Mouse (Mus musculus): ENCODE data around the gene Mcts2. TPM values are rescaled to one million over a fixed set of nuclear protein-coding genes. Genes with fewer than 3 reads are reported as not detected.
"Not testable (repeated sequence)": the region's sequence is repeated elsewhere in the genome, so short reads cannot be mapped to it uniquely, and the experiment has no call there.

Mcts2 gene
- polyA plus RNA-seq (2015; fragmentation: Nextera tagmentation; extraction: Ambion mirVana): 23.0 and 25.3 TPM in 2 replicates

DNA sequence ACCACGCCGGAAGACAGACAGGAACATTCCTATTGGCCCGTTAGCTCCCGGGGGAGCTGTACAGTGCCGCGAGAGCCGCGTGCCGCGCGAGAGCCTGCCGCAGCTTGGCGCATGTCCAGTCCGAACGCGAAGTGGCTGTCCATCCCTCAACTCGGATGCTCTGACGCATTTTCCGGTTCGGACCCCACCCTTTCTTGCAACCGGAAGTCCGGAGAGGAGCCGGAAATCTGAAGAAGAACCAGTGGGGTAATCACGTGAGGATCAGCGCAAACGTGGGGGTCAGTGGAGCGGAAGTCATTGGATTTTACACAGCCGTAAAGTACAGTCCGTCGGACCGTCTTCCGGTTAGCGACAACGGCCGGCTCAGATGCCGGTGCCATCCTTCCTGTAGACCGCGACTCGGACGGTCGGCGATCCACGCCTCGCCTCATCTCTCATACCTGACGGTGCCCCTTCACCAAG lies at the start of gene Mcts2:
Gene Mcts2, plus strand, starts transcription at position 230 of the 462 bp plus-strand sequence.
- Histone ChIP-seq H3K9ac (peak within 1 kb of the TSS; percentile 76), H3K27me3 (replicated peaks) (no peaks in the 10 kb centered on the region), H3K4me2 (peak within 1 kb of the TSS; percentile 74), H3K36me3 (peaks cover 95% of the 10 kb centered on the region), H3K4me3 (peak within 1 kb of the TSS; percentile 60), H3K4me1 (peaks cover 15% of the 10 kb centered on the region), H3K9me3 (peaks cover 5% of the 10 kb centered on the region), H3K27ac (replicated peaks) (peak within 1 kb of the TSS; percentile 48)
- WGBS: 44% methylated on average over 45 of the region's 45 CpGs
- peak; percentile 84 for ATAC-seq (ENCODE audit: extremely low read depth, insufficient number of reproducible peaks, low FRiP score, low TSS enrichment)

DNA sequence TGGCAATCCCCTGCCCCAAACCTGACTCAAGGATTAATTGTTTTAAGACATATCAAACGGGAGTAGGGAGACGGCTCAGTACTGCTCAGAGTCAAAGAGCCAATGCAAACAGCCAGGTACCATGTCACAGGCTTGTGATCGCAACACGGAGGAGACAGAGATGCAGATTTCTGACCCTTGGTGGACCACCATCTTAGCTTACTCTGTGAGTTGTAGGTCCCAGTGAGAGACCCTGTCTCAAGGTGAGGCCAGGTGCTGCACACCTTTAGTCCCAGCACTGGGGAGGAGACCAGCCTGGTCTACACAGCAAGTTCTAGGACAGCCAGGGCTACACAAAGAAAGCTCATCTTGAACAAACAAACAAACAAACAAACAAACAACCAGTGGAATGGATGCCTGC lies 49.5 kb upstream of the Mcts2 start:
- H3K27me3 ChIP-seq (replicated peaks): peaks cover 4% of the 10 kb centered on the region; the same call in 1 of the 2 replicates
- H3K4me2 ChIP-seq: no peak overlapping the region
- no peaks in the 10 kb centered on the region for H3K9me3 ChIP-seq
- H3K36me3 ChIP-seq: peaks cover 4% of the 10 kb centered on the region; the same call in 1 of the 2 replicates
- H3K4me3 ChIP-seq: no peak overlapping the region
- peaks cover 63% of the 10 kb centered on the region for H3K4me1 ChIP-seq
- WGBS: 76% methylated on average over 4 of the region's 4 CpGs
- H3K27ac ChIP-seq (replicated peaks): peak overlapping the region; percentile 92
- no peak for ATAC-seq (ENCODE audit: extremely low read depth, insufficient number of reproducible peaks, low FRiP score, low TSS enrichment)
- no peak overlapping the region for H3K9ac ChIP-seq

DNA sequence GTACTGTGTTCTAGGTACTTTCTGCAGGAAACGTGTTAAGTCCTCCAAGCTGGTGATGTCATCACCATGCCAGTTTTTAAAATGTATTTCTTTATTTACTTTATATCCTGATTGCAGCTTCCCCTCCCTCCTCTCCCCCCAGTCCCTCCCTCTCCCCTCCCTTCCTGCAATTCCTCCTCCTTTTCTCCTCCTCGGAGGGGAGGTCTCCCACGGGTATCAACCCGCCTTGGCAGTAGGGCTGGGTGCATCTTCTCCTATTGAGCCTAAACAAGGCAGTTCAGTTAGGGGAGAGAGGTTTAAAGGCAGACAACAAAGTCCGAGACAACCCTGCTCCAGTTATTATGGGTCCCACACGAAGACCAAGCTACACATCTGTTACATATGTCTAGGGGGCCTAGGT lies 48.0 kb upstream of the Mcts2 start:
- Histone ChIP-seq H3K27ac (replicated peaks) (peak overlapping the region; percentile 92), H3K9ac (no peak overlapping the region), H3K27me3 (replicated peaks) (peaks cover 4% of the 10 kb centered on the region; the same call in 1 of the 2 replicates), H3K36me3 (peaks cover 4% of the 10 kb centered on the region; the same call in 1 of the 2 replicates), H3K4me2 (no peak overlapping the region), H3K9me3 (no peaks in the 10 kb centered on the region), H3K4me3 (no peak overlapping the region), H3K4me1 (peaks cover 49% of the 10 kb centered on the region)
- WGBS: 51% methylated on average over 6 of the region's 6 CpGs
- no peak for ATAC-seq (ENCODE audit: extremely low read depth, insufficient number of reproducible peaks, low FRiP score, low TSS enrichment)

DNA sequence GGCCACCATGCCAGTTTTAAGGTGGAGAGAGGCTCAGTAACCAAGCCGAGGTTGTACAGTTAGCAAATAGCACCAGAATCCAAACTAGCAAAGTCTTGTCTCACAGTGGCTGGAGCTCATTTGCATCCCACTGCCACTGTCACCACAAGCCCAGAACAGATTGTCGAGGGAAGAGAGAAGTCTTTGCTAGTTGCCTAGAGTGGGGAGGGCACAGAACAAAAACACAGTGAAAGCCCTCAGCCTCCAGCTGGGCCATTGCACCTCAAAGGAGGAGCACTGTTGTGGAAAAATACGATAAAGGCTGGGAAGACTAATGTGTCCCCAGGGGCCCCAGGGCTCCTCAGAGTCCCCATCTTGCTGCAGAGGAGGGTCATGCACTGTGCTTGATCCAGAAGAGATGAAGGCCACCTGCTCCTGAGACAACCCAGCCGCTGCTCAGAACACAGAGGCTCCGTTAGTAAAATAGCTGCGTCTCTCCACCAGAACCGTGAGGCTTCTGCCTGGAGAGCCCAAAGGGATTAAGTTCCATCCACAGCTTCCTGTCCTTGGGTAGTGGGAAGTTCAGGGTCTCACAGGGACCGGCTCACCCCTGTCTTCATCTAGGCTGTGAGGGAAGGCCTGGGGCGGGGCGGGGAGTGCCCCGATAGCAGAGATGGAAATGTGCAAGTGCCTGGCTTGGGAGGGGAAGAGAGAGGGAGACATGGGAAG lies 47.3 kb upstream of the Mcts2 start:
- H3K4me3 ChIP-seq: no peak overlapping the region
- ATAC-seq (ENCODE audit: extremely low read depth, insufficient number of reproducible peaks, low FRiP score, low TSS enrichment): no peak

DNA sequence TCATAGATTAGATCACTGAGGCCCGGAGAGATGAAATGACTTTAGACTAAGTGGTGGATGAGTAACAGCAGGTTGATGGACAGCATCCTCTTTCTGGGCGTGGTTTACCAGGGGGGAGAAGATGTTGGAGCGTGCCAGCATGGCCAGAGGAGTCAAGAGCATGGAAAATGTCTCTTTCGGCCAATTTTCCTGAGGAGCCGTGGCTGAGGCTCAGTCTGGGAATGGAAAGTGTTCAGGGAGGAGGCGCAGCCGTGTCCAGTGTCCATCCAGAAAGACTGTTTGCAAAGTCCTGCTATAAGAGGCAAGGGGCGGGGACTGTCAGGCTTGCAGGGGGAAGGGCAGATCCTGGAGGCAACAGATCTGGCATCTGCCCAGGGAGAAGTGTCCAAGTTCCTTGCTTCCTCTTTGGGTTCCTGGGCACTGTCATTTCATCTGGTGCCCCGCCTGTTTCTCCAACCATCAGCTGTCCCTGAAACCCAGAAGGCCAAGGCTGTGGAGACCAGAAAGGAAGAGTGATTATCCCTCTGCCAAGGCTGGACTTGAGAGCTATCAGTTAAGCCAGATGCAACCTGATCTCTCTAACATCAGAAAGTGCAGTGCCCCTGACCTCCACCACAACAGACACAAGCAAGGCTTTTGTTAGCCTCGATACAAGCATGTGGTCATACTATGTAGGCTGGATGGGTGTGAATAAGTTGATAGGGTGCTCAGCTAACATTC lies 33.8 kb upstream of the Mcts2 start:
- no peak overlapping the region for H3K4me3 ChIP-seq
- H3K4me1 ChIP-seq: peaks cover 22% of the 10 kb centered on the region
- peak overlapping the region; percentile 73 for H3K27ac ChIP-seq (replicated peaks)
- H3K9me3 ChIP-seq: no peaks in the 10 kb centered on the region
- H3K9ac ChIP-seq: no peak overlapping the region
- no peaks in the 10 kb centered on the region for H3K36me3 ChIP-seq
- WGBS: 49% methylated on average over 10 of the region's 10 CpGs
- ATAC-seq (ENCODE audit: extremely low read depth, insufficient number of reproducible peaks, low FRiP score, low TSS enrichment): no peak; the same call in 1 of the 2 replicates
- no peaks in the 10 kb centered on the region for H3K27me3 ChIP-seq (replicated peaks)
- no peak overlapping the region for H3K4me2 ChIP-seq

More for the DNA sequence above, 47.3 kb upstream of the Mcts2 start:
- WGBS: 23% methylated on average over 11 of the region's 11 CpGs
- Histone ChIP-seq H3K27ac (replicated peaks) (peak overlapping the region; percentile 92), H3K4me1 (peaks cover 44% of the 10 kb centered on the region), H3K4me2 (no peak overlapping the region; the same call in 1 of the 2 replicates), H3K9ac (peak overlapping the region; percentile 33; the same call in 1 of the 2 replicates), H3K27me3 (replicated peaks) (peaks cover under 1% of the 10 kb centered on the region; the same call in 1 of the 2 replicates), H3K36me3 (peaks cover under 1% of the 10 kb centered on the region; the same call in 1 of the 2 replicates), H3K9me3 (no peaks in the 10 kb centered on the region)

DNA sequence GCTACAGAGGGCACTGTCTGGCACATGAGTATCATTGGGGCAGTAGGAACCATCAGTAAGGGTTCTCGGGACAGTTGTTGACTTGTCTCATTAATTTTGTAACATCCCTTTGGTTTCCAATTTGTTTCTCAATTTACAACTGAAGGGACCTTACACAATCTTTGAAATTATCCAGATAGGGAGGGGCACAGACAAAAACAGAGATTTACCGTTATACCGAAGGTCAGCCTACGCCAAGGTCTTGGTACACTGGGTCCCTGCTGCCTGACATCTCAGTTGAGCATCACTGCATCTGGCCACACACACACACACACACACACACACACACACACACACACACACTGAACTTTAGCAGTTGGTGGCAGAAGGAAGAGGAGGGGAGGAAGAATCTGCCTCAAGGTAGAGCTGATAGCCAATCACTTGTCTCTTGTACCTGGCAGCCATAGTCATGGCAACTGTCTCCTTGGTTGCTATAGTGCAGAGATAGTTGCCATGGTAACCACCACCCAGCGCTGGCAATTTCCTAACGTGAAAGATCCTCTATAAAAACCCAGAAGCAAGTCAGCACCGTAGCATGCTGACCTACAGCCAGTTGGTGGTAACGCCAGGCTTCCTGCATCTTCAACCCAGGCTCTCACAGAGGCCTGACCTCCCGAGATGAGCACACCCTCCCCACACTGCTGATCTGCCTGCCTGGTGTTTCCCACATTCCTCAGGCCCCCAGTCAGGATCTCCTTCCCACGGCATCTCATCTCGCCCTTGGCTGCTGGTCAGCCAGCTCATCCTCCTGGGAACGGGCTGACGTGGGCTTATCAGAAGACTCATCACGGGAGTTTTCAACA lies 32.7 kb upstream of the Mcts2 start:
- 28% methylated on average over 14 of the region's 14 CpGs for WGBS
- Histone ChIP-seq H3K4me1 (peaks cover 25% of the 10 kb centered on the region), H3K4me3 (no peak overlapping the region), H3K27me3 (replicated peaks) (no peaks in the 10 kb centered on the region), H3K4me2 (no peak overlapping the region), H3K27ac (replicated peaks) (0 out of 2 replicates have a peak overlapping the region, but pooled peaks have one; percentile 24), H3K36me3 (no peaks in the 10 kb centered on the region), H3K9me3 (no peaks in the 10 kb centered on the region), H3K9ac (no peak overlapping the region)
- ATAC-seq (ENCODE audit: extremely low read depth, insufficient number of reproducible peaks, low FRiP score, low TSS enrichment): no peak

DNA sequence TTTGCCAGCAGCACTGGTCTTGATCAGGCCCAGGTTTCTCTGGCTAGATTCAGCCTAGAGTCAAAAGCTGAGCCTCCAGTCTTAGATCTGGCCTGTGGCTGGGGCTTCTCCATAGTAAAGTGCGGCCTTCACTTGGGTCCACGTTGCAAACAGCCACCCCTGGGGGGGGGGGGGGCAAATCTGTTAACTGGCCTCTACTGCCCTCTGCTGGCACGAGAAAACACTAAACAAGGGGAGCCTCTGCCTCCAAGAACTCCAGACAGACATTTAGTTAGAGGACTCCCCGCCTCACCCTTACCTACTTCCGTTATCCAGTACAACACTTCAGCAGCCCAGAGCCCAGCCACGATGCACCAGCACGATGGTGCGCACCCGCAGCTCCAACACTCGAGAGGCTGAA lies 29.4 kb upstream of the Mcts2 start:
- no peak overlapping the region for H3K4me3 ChIP-seq
- peaks cover 23% of the 10 kb centered on the region for H3K4me1 ChIP-seq
- 0 out of 2 replicates have a peak, but pooled peaks cover under 1% of the 10 kb centered on the region for H3K27me3 ChIP-seq (replicated peaks)
- H3K4me2 ChIP-seq: no peak overlapping the region
- H3K9ac ChIP-seq: no peak overlapping the region
- WGBS: 48% methylated on average over 10 of the region's 10 CpGs
- H3K9me3 ChIP-seq: no peaks in the 10 kb centered on the region
- no peak for ATAC-seq (ENCODE audit: extremely low read depth, insufficient number of reproducible peaks, low FRiP score, low TSS enrichment)
- H3K27ac ChIP-seq (replicated peaks): no peak overlapping the region
- no peaks in the 10 kb centered on the region for H3K36me3 ChIP-seq

DNA sequence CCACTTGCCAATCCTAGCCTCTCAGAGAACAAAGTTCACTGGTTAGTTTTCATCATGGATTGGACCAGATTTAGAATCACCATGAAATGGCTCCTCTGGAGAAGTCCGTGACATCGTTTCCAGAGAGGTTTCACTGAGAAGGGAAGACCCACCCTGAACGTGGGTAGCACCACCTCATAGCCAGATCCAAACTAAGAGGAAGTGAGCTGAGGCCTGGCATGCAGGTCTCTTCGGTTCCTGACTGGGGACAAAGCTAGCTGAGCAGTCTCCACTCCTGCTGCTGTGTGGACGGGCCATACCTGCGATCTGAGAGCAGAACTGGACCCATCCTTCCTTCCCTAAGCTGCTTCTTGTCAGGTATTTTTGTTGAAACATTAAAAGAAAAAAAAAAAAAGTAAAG lies 25.7 kb upstream of the Mcts2 start:
- WGBS: 71% methylated on average over 6 of the region's 6 CpGs
- 0 out of 2 replicates have a peak, but pooled peaks cover 4% of the 10 kb centered on the region for H3K4me1 ChIP-seq
- no peak overlapping the region for H3K4me2 ChIP-seq
- H3K27me3 ChIP-seq (replicated peaks): peaks cover 15% of the 10 kb centered on the region; the same call in 1 of the 2 replicates
- ATAC-seq (ENCODE audit: extremely low read depth, insufficient number of reproducible peaks, low FRiP score, low TSS enrichment): no peak
- no peak overlapping the region for H3K4me3 ChIP-seq
- H3K36me3 ChIP-seq: no peaks in the 10 kb centered on the region
- no peak overlapping the region for H3K9ac ChIP-seq
- no peak overlapping the region for H3K27ac ChIP-seq (replicated peaks)
- no peaks in the 10 kb centered on the region for H3K9me3 ChIP-seq

DNA sequence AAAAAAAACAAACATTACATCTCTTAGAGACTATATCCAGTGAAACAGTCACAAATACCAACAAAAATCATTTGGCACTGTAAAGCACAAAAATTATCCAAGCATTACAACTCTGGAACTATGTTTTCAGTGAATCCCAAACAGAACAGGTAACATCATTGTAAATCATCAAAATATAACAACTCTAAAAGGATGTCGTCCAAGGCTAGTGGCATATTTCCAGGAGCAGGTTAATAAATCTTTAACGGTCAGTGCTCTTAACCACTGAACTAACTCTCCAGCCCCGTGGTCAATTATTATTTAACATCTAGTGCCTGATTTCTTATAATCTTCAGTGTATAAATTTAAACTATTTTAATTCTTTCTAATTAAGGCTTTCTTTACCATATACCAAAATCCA lies 20.6 kb upstream of the Mcts2 start:
- H3K9me3 ChIP-seq; H3K4me3 ChIP-seq; H3K4me2 ChIP-seq; H3K9ac ChIP-seq; H3K36me3 ChIP-seq; H3K27ac ChIP-seq (replicated peaks); ATAC-seq (ENCODE audit: extremely low read depth, insufficient number of reproducible peaks, low FRiP score, low TSS enrichment): not testable (repeated sequence)
- 71% methylated on average over 3 of the region's 3 CpGs for WGBS
- Histone ChIP-seq H3K4me1 (peaks cover 14% of the 10 kb centered on the region), H3K27me3 (replicated peaks) (peaks cover 15% of the 10 kb centered on the region; the same call in 1 of the 2 replicates)

DNA sequence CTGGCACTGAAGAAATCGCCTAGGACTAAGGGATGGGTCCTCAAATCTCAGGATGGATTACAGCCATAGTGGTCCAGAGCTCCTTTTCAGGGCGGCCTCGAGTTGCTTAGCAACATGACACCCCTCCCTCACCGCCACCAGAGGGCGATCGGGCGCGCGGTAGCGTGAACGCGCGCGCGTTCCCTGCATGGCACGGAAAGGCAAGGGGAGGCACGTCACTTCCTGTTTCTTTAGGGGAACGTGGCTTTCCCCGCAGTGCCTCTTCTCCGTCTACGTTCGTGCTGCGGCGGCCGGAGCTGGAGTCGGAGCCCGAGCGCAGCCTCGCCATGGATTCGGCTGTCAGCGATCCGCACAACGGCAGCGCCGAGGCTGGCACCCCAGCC lies 17.6 kb upstream of the Mcts2 start, which contains the start of gene H13:
Gene H13, plus strand, starts transcription at position 206 of the 383 bp plus-strand sequence.
- H3K27me3 ChIP-seq (replicated peaks): peaks cover 7% of the 10 kb centered on the region; the same call in 1 of the 2 replicates
- H3K27ac ChIP-seq (replicated peaks): peak within 1 kb of the TSS; percentile 95
- H3K4me2 ChIP-seq: peak within 1 kb of the TSS; percentile 89

More for the DNA sequence above, 17.6 kb upstream of the Mcts2 start, which contains the start of gene H13:
- WGBS: 0% methylated on average over 35 of the region's 35 CpGs
- peak; percentile 53; the same call in 1 of the 2 replicates for ATAC-seq (ENCODE audit: extremely low read depth, insufficient number of reproducible peaks, low FRiP score, low TSS enrichment)
- Histone ChIP-seq H3K4me3 (peak within 1 kb of the TSS; percentile 99), H3K36me3 (peaks cover 16% of the 10 kb centered on the region), H3K4me1 (peaks cover 40% of the 10 kb centered on the region), H3K9ac (peak within 1 kb of the TSS; percentile 96), H3K9me3 (no peaks in the 10 kb centered on the region)

Data from heart, embryonic 13.5 days (tissue).